Mouse (Mus musculus) lung, embryonic 16.5 days (tissue): Measurements from ENCODE around the gene Hist1h4a. TPM values are rescaled to one million over a fixed set of nuclear protein-coding genes. Genes with fewer than 3 reads are reported as not detected.
"Not testable (repeated sequence)": the region's sequence is repeated elsewhere in the genome, so short reads cannot be mapped to it uniquely, and the experiment has no call there.

Experiments used
- ATAC-seq: fragments of 200-750 bp; cut with Nextera tagmentation; 2 replicates; pipeline ENCODE4 v1.8.0; 2017; ENCODE audit warnings: low read depth, mild to moderate bottlenecking, moderate library complexity
- H3K27ac ChIP-seq: fragments of 300-500 bp; sonication (generic); 2 replicates; pipeline ENCODE4 v1.5.1; 2014; ENCODE audit warnings: mild to moderate bottlenecking, control low read depth, low read length
- H3K27me3 ChIP-seq: fragments of 300-500 bp; sonication (generic); 2 replicates; pipeline ENCODE4 v1.6.1; 2014; ENCODE audit warnings: low read depth, low read length, mixed read lengths; ENCODE audit not compliant: control insufficient read depth, insufficient read depth
- H3K36me3 ChIP-seq: fragments of 300-500 bp; sonication (generic); 2 replicates; pipeline ENCODE4 v1.6.1; 2014; ENCODE audit warnings: low read length; ENCODE audit not compliant: control insufficient read depth, insufficient read depth
- H3K4me1 ChIP-seq: fragments of 300-500 bp; sonication (generic); replicated peaks from 2 replicates; pipeline ENCODE4 v1.6.1; 2014; ENCODE audit warnings: low read length, mixed read lengths; ENCODE audit not compliant: control insufficient read depth, insufficient read depth
- H3K4me2 ChIP-seq: fragments of 300-500 bp; sonication (generic); 2 replicates; pipeline ENCODE4 v1.6.1; 2014; ENCODE audit warnings: low read depth, low read length, control low read depth
- H3K4me3 ChIP-seq: fragments of 300-500 bp; sonication (generic); 2 replicates; pipeline ENCODE4 v1.5.1; 2014; ENCODE audit warnings: mild to moderate bottlenecking, low read length, control low read depth
- H3K9ac ChIP-seq: fragments of 300-500 bp; sonication (generic); 2 replicates; pipeline ENCODE4 v1.6.1; 2014; ENCODE audit warnings: low read length, control low read depth
- H3K9me3 ChIP-seq: fragments of 300-500 bp; sonication (generic); 2 replicates; pipeline ENCODE4 v1.6.1; 2016; ENCODE audit warnings: low read length; ENCODE audit not compliant: control insufficient read depth
- WGBS: fragments of 180-500 bp; shearing (Covaris S2); extraction: QIAGEN DNeasy Blood & Tissue Kit; methylation state at CpG from one replicate; pipeline ENCODE4 v1.1.7; 2014; 5-methylcytosine and 5-hydroxymethylcytosine counted together
- microRNA-seq: library from miRNA; unstranded; fragments of <30 nt; microRNA quantifications from one replicate; pipeline ENCODE4, GENCODE M21; 2016
- polyA plus RNA-seq: library from polyadenylated mRNA; unstranded; fragments of >200 nt; fragmentation: Nextera tagmentation; extraction: Ambion mirVana; gene quantifications from 2 replicates; pipeline ENCODE4 v1.2.1, GENCODE M21; 2015

Hist1h4a gene
- polyA plus RNA-seq, 1 experiment from 2014 or later: 1.2 TPM

- H3K4me1 ChIP-seq, H3K27ac ChIP-seq: not testable (repeated sequence)
Measured at GRCm38 (mm10) chr13:23717593-23718245, 43.3 kb downstream of the Hist1h4a start.

DNA sequence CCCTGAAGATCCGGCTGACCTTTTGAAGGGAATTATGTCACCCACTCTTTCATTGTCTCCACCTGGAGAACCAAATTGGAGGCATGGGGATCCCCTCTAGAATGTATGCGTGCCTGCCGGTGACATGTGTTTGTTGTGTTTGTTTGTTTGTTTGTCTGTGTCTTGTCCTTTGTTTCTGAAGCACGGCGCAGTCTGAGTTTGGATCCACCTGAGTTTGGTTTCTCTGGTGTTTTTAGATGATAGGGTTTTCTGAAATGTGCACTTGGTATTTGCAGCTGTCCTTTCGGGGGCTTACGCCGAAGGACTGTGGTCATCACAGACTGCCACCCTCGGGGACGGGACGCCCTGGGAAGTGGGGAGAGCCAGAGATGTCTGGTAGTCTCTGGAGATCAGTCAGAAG, 43.9 kb downstream of the Hist1h4a start:
- no peaks in the 10 kb centered on the region for H3K36me3 ChIP-seq
- 46% methylated on average over 11 of the region's 11 CpGs for whole genome bisulfite sequencing
- ATAC-seq: no peak
- no peak overlapping the region for H3K4me3 ChIP-seq
- no peak overlapping the region for H3K27ac ChIP-seq
- no peaks in the 10 kb centered on the region for H3K9me3 ChIP-seq
- no peaks in the 10 kb centered on the region for H3K27me3 ChIP-seq
- H3K4me1 ChIP-seq: no peaks in the 10 kb centered on the region
- no peak overlapping the region for H3K9ac ChIP-seq
- H3K4me2 ChIP-seq: no peak overlapping the region

More at GRCm38 (mm10) chr13:23717593-23718245, 43.3 kb downstream of the Hist1h4a start:
- ATAC-seq, H3K27me3 ChIP-seq, H3K9ac ChIP-seq, H3K4me2 ChIP-seq, H3K9me3 ChIP-seq, H3K4me3 ChIP-seq, H3K36me3 ChIP-seq: not testable (repeated sequence)
- WGBS: 10% methylated on average over 2 of the region's 2 CpGs

DNA sequence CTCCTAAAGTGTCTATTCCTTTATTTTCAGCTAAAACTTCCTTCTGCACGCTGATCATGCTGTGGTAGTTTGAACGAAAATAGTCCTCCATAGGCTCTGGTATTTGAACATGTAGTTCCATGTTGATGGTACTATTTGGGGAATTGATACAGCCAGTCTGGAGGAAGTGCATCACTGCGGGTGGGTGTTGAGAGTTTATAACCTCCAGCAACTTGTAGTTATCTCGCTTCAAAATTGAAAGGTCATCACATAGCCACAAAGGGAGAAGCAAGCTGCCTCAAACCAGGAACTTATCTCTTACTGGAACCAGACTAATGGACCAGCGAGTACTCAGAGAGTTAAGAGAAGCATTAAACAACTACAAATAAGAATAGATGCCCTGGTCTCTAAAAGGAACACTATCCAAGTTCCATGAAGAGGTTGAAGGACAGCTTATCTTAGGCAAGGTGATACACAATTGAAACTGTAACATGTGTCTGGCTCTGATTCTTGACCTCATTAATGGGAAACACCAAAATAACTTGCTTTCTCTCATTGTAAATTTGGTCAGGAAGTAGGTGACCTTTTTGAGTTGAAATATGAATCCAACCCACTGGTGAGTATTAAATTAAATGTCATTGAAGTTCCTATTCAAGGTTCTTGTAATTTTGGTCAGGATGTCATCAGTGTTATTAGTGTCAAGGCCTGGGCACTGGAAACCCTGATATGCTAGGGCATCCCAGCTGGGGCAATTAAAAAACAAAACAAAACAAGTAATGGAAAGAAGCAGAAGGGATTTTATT, 44.6 kb downstream of the Hist1h4a start:
- no peak overlapping the region for H3K4me3 ChIP-seq
- H3K4me2 ChIP-seq: no peak overlapping the region
- no peaks in the 10 kb centered on the region for H3K27me3 ChIP-seq
- H3K4me1 ChIP-seq: no peaks in the 10 kb centered on the region
- no peaks in the 10 kb centered on the region for H3K36me3 ChIP-seq
- H3K27ac ChIP-seq: no peak overlapping the region
- H3K9me3 ChIP-seq: no peaks in the 10 kb centered on the region
- no peak for ATAC-seq
- H3K9ac ChIP-seq: no peak overlapping the region
- 75% methylated on average over 5 of the region's 5 CpGs for WGBS

Small RNA genes within 50 kb of the gene (microRNA-seq; reads per million reads assigned to microRNA genes)
- not detected for gene Gm44314
- gene Gm44484: not detected

Other genes starting within 250 kb of the Hist1h4a start
- gene Hist1h4h, start 230.2 kb downstream of the Hist1h4a start, polyA plus RNA-seq: 4.3 and 8.4 TPM in 2 replicates
- 7.1 and 8.0 TPM in 2 replicates for gene Hist1h2af, start 227.3 kb downstream of the Hist1h4a start, polyA plus RNA-seq
- 5.6 and 6.2 TPM in 2 replicates for gene Hist1h3g, start 225.8 kb downstream of the Hist1h4a start, polyA plus RNA-seq
- 1.3 and 2.0 TPM in 2 replicates for gene Hist1h2bh, start 217.8 kb downstream of the Hist1h4a start, polyA plus RNA-seq
- 0.49 and 0.93 TPM in 2 replicates for gene Hist1h3f, start 217.2 kb downstream of the Hist1h4a start, polyA plus RNA-seq
- 0.78 and 2.4 TPM in 2 replicates for gene Hist1h4f, start 209.6 kb downstream of the Hist1h4a start, polyA plus RNA-seq
- gene Hist1h1d, start 208.0 kb downstream of the Hist1h4a start, polyA plus RNA-seq: 0.58 and 0.79 TPM in 2 replicates
- gene Hist1h3e, start 198.9 kb downstream of the Hist1h4a start, polyA plus RNA-seq: 4.9 and 7.8 TPM in 2 replicates
- gene Hist1h2ae, start 190.0 kb downstream of the Hist1h4a start, polyA plus RNA-seq: 71.9 and 83.6 TPM in 2 replicates
- gene Hist1h2bg, start 189.8 kb downstream of the Hist1h4a start, polyA plus RNA-seq: 13.6 and 15.8 TPM in 2 replicates
- 4.8 and 6.8 TPM in 2 replicates for gene Hist1h2bf, start 187.0 kb downstream of the Hist1h4a start, polyA plus RNA-seq
- 2.9 and 3.4 TPM in 2 replicates for gene Hist1h2ad, start 186.8 kb downstream of the Hist1h4a start, polyA plus RNA-seq
- gene Hist1h3d, start 185.5 kb downstream of the Hist1h4a start, polyA plus RNA-seq: 7.4 and 9.5 TPM in 2 replicates
- 130 and 135 TPM in 2 replicates for gene Hist1h4d, start 179.6 kb downstream of the Hist1h4a start, polyA plus RNA-seq
- gene Hist1h2be, start 140.1 kb downstream of the Hist1h4a start, polyA plus RNA-seq: 3.3 and 3.4 TPM in 2 replicates
- 20.3 and 21.3 TPM in 2 replicates for gene Hist1h1e, start 138.7 kb downstream of the Hist1h4a start, polyA plus RNA-seq
- 2.2 and 2.3 TPM in 2 replicates for gene Hist1h2ac, start 77.3 kb downstream of the Hist1h4a start, polyA plus RNA-seq
- gene Hist1h2bc, start 77.0 kb downstream of the Hist1h4a start, polyA plus RNA-seq: 66.1 and 72.9 TPM in 2 replicates
- 0.16 and 0.48 TPM in 2 replicates for gene Hist1h1t, start 65.4 kb downstream of the Hist1h4a start, polyA plus RNA-seq
- 6.2 and 6.6 TPM in 2 replicates for gene Hist1h4c, start 62.8 kb downstream of the Hist1h4a start, polyA plus RNA-seq
- gene Hfe, start 50.4 kb downstream of the Hist1h4a start, polyA plus RNA-seq: 11.2 and 13.7 TPM in 2 replicates
- 36.9 and 37.8 TPM in 2 replicates for gene Hist1h1c, start 22.4 kb downstream of the Hist1h4a start, polyA plus RNA-seq
- gene Hist1h3c, start 15.6 kb downstream of the Hist1h4a start, polyA plus RNA-seq: 5.9 and 9.7 TPM in 2 replicates
- gene Hist1h2bb, start 14.5 kb downstream of the Hist1h4a start, polyA plus RNA-seq: 4.0 and 4.9 TPM in 2 replicates
- gene Hist1h2ab, start 10.1 kb downstream of the Hist1h4a start, polyA plus RNA-seq: 33.4 and 44.6 TPM in 2 replicates
- 13.3 and 14.0 TPM in 2 replicates for gene Hist1h3b, start 9.0 kb downstream of the Hist1h4a start, polyA plus RNA-seq
- 5.1 and 6.6 TPM in 2 replicates for gene Hist1h4b, start 4.2 kb downstream of the Hist1h4a start, polyA plus RNA-seq
- gene Hist1h3a, start 1.2 kb upstream of the Hist1h4a start, polyA plus RNA-seq: 4.2 and 5.5 TPM in 2 replicates
- gene Hist1h1a, start 2.4 kb upstream of the Hist1h4a start, polyA plus RNA-seq: 2.1 and 4.3 TPM in 2 replicates
- not detected in 2 replicates for gene Trim38, start 8.7 kb upstream of the Hist1h4a start, polyA plus RNA-seq
- gene Slc17a2, start 45.8 kb upstream of the Hist1h4a start, polyA plus RNA-seq: not detected in 2 replicates
- not detected in 2 replicates for gene Slc17a3, start 78.2 kb upstream of the Hist1h4a start, polyA plus RNA-seq
- gene Slc17a1, start 106.5 kb upstream of the Hist1h4a start, polyA plus RNA-seq: not detected in 2 replicates
- not detected in 2 replicates for gene Slc17a4, start 153.8 kb upstream of the Hist1h4a start, polyA plus RNA-seq
- not detected in 2 replicates for gene Hist1h2ba, start 172.9 kb upstream of the Hist1h4a start, polyA plus RNA-seq
- gene Hist1h2aa, start 173.2 kb upstream of the Hist1h4a start, polyA plus RNA-seq: not detected in 2 replicates
- gene Scgn, start 230.0 kb upstream of the Hist1h4a start, polyA plus RNA-seq: not detected in 2 replicates